Mouse (Mus musculus) splenic B cell, adult 2 months (primary cell): Measurements from ENCODE around the gene Phf13.
A peak's percentile ranks its signal among the peaks of the same experiment; 100 is the strongest.

Experiments used
- DNase-seq: peaks from one replicate; pipeline ENCODE4 v3.0.0-alpha.2; 2011; ENCODE audit warnings: low read depth, low spot score
- H3K27me3 ChIP-seq: 2 replicates; pipeline ENCODE4 v1.6.1; 2012; ENCODE audit warnings: mild to moderate bottlenecking, low read length, moderate library complexity, mixed read lengths; ENCODE audit not compliant: control insufficient read depth, poor library complexity, insufficient read depth, severe bottlenecking
- H3K36me3 ChIP-seq: 2 replicates; pipeline ENCODE4 v1.6.1; 2012; ENCODE audit warnings: mild to moderate bottlenecking, low read length, moderate library complexity, mixed read lengths; ENCODE audit not compliant: control insufficient read depth, poor library complexity, insufficient read depth, severe bottlenecking

Phf13 gene

DNA sequence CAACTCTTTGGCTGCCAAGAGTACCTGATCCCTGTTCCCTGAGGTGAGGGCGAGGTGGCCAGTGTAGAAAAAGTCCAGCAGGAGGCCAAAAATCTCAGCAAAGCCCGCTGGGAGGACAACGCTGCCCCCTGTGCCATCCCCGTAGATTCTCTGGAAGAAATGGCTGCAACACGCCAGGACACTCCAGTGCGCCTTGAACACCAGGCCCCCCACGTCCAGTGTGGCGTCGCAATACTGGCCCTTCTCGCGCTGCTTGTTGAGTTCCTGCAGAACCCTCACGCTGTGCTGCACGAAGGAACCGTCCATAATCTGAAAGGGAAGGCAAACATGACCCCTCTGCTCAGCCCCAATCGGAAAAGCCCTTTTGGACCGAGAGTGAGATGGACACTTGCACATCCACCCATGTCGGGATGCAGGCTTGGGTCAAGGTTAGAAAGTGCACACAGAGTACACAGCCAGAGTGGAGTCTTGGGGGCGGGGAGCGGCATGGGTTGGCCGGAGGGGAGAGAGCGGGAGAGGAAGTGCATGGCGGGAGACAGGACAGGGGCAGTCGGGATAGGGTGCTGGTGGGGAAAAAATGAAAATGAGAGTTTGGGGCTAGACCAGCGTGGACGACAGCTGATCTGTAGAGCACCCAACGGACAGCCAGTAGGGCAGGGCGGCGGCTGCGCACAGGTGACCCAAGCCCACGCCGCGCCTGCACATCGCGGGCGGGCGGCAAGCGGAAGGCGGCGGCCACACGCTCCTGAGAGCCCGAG is 30.9 kb upstream of the Phf13 start:
- no peak for DNase-seq
- Histone ChIP-seq H3K27me3 (no peaks in the 10 kb centered on the region), H3K36me3 (no peaks in the 10 kb centered on the region; the same call in 1 of the 2 replicates)

DNA sequence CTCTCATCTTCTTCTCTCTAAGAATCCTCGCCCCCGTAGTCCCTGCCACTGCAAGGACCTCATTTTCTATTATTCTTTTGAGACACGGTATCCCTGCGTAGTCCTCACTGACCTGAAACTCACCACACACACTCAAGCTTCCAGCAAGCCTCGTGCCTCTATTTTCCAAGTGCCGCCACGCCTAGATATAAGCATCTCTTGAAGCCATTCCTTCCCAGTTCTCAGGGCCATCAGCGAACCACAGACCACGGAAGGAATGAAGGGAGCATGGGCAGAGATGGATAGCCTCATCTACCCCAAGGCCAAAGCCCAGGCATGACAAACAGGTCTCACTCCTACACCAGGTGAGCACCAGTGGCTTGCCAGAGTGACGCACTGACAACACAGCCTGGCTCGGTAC is 28.5 kb upstream of the Phf13 start:
- no peaks in the 10 kb centered on the region; the same call in 1 of the 2 replicates for H3K36me3 ChIP-seq
- DNase-seq = no peak
- no peaks in the 10 kb centered on the region for H3K27me3 ChIP-seq

DNA sequence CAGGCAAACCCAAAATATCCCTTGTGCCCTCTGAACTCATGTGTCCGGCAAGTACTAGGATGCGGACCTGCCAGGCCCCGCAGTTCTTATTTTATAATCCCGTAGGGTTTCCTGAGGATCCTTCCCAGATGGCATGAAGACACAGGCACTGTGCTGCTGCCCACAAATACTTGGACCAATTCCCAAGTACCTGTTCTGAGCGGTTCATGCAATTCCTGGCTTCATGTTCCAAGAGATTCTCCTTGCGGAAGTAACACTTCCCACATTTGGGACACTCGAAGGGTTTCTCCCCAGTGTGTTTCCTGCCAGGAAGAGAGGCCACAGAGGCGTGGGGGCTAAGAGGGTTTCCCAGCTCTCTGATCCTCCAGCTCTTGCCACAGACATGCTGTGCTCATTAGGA is 26.4 kb upstream of the Phf13 start:
- no peaks in the 10 kb centered on the region for H3K27me3 ChIP-seq
- DNase-seq = no peak
- H3K36me3 ChIP-seq = no peaks in the 10 kb centered on the region; the same call in none of the 2 replicates

DNA sequence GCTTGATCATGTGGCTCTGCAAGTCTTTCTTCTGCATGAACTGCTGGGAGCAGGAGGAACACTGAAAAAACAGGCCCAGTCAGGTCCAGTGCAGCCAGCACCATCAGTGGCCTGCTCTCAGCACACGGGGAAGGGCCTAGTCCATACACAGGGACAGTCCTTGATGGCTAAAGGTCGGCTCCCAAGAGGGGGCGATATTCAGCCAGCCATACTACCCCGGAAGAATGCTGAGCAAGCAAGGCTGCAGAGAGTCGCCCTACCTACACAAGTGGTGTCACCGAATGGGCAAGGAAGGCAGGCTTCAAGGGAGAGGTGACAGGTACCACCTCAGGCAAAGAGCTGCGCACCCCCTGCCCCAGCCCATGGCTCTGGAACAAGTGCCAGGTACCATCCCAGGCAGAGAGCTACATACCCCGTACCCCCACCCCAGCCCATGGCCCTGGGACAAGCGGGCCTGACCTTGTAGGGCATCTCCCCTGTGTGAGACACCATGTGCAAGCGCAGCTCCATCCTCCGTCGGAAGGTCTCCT is 25.6 kb upstream of the Phf13 start:
- no peak for DNase-seq
- Histone ChIP-seq H3K36me3 (no peaks in the 10 kb centered on the region; the same call in none of the 2 replicates), H3K27me3 (no peaks in the 10 kb centered on the region)

DNA sequence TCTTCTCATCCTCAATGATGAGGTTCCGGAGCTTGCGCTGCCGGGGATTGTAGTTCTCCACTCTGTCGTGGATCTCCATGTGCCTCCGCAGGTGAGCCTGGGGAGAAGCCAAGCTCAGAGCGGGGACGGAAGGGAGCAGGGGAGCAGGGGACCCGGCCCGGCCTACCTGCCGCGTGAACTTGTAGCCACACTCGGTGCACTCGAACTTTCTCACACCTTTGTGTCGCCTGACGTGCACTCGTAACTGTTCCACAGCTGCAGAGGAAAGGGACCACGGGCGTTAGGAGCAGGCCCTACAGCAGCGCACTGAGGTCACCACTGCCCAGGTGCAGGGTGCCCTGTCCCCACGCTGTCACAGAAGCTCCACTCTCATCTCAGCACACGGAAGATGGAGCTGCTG is 24.0 kb upstream of the Phf13 start:
- H3K36me3 ChIP-seq = no peaks in the 10 kb centered on the region; the same call in none of the 2 replicates
- DNase-seq = no peak
- H3K27me3 ChIP-seq = no peaks in the 10 kb centered on the region

DNA sequence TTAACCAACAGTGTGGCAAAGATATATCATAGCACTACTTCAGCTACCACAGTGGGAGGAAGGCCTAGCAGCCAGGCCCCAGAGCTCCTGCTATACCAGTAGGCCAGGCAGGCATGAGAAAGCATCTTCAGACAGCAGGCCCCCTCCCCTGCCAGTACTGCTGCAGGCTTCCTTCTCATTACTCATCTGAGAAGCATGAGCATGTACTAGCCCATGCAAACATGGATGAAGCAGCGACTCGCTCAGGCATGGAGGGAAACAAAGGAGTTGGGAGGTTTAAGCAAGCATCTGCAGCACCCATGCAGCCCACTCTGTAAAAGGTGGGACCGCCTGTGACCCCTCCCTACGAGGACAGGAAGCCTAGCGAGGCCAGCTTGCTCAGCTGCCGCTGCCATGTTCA is 23.0 kb upstream of the Phf13 start:
- Histone ChIP-seq H3K36me3 (peaks cover 2% of the 10 kb centered on the region), H3K27me3 (no peaks in the 10 kb centered on the region)
- DNase-seq = no peak

DNA sequence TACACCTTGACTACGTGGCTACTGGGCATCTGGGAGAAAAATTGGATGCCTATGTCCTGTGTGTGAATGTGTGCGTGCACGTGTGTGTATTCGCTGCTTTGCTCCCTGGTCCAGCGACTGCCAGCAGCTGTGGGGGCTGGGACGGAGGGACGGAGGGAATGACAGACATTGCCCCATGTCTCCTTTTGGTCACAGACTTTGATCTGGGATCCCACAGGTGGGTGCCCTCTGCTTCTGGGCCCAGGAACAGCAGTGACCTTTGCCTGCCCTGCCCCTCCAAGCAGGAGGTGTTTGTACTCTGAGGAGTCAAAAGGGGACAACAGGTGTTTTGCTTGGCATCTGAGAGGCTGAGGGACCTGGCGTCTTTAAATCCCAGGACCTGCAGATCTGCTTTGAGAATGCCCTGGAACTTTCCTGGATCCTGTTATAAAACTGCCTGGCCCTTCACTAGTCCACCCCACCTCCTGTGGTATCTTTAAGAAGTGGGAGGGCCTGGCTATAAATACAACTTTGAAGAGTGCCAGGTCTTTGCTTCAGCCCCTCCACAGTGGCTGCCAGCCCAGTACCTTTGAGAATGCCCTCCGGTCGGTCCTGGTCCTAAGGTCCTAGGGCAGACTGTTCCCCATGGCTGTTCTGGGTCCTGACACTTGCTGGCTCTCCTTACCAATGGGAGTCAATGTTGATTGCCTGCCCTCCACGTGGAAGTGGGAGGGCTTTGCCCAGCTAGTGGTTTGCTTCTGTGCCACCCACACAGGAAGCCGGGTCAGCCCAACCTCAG is 17.2 kb upstream of the Phf13 start:
- no peaks in the 10 kb centered on the region for H3K27me3 ChIP-seq
- H3K36me3 ChIP-seq = peaks cover 2% of the 10 kb centered on the region
- no peak for DNase-seq

DNA sequence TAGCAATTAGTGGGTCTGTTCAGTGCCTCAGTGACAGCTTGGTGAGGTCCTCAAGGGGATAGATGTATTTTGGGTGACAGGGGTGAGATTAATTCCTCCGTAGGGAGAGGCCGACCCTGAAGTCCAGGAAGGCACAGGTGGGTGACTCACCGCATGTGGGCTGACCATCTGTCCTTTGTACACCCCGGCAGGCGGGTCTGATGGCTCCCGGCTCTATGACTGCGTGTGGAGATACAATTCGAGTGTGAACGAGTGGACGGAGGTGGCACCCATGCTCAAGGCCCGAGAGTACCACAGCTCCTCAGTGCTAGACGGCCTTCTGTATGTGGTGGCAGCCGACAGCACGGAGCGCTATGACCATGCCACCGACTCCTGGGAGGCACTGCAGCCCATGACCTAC is 16.1 kb upstream of the Phf13 start:
- H3K36me3 ChIP-seq = peaks cover 2% of the 10 kb centered on the region
- H3K27me3 ChIP-seq = no peaks in the 10 kb centered on the region
- no peak for DNase-seq

DNA sequence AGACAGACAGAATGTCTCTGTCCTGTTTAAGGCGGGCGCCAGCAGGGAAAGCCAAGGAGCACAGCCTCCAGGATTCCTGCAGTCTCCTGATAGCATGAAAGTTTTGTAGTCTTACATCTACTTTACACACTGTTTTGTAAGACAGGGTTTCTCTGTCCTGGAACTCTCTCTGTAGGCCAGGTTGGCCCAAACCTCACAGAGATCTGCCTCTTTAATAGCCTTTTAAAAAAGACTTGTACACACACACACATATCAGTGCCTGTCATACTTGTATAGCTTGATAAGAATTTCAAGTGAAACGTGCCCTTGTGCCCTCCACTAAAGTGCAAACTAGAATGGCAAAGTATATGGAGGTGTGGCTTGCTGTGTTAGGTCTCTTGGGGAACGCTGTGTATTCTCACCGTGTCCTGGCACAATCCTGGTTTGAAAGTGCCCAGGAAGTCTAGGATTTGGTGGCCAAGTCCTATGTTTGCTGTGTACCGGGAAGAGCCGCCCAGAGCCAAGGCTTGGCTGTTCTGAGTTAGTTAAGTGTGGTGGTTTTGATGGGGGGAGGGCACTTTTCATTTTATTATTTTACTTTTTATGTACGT is 15.2 kb upstream of the Phf13 start:
- DNase-seq = no peak
- Histone ChIP-seq H3K36me3 (peaks cover 2% of the 10 kb centered on the region), H3K27me3 (no peaks in the 10 kb centered on the region)

DNA sequence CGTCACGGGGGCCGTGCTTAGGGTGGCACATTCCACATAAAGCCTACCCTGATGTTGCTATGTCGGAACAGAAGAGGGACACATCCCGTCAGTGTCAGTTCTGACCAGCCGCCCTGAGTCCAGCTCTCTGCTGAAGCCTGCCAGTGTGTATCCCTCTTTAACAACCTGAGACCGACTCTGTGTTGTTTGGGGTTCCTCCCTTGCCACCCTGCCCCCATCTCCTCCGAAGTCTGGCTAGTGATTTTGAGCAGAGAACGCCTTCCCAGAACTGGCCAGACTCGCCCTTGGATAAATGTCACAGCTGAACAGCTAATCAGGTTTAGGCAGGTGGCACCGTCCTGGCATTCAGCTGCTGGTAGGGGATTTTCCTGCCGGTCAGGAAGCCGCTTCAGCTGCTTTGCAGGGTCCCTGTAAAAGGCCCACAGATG is 14.7 kb upstream of the Phf13 start:
- Histone ChIP-seq H3K36me3 (peaks cover 2% of the 10 kb centered on the region), H3K27me3 (no peaks in the 10 kb centered on the region)
- no peak for DNase-seq

DNA sequence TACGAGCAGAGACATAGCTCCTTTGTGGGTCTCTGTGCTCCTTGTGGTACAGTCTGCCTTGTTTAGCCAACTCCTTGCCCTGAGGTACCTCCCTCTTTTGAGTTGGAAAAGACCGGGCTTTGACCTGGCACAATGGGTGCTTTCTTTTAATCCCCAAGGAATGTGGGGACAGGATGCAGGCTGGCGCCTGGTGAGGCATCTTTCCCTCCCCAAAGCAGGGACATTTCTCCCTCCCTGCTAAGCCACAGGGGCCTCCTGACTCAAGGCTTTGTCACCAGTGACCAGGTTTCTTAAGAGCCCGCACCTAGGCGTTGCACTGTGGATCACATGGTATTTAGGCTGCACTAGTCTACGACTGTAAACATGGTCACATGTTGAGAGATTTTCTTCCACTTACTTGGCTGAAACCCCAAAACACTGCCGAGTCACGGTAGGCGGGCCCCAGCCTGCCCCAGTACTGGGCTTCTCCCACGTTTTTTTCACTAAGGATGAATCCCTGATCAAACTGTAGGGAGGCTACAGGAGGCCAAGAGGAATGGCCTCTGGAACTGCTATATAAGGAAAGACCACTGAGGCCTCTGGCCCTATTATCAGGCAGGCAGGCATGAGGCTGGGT is 14.1 kb upstream of the Phf13 start:
- no peaks in the 10 kb centered on the region for H3K27me3 ChIP-seq
- peaks cover 2% of the 10 kb centered on the region for H3K36me3 ChIP-seq
- DNase-seq = peak; percentile 49

DNA sequence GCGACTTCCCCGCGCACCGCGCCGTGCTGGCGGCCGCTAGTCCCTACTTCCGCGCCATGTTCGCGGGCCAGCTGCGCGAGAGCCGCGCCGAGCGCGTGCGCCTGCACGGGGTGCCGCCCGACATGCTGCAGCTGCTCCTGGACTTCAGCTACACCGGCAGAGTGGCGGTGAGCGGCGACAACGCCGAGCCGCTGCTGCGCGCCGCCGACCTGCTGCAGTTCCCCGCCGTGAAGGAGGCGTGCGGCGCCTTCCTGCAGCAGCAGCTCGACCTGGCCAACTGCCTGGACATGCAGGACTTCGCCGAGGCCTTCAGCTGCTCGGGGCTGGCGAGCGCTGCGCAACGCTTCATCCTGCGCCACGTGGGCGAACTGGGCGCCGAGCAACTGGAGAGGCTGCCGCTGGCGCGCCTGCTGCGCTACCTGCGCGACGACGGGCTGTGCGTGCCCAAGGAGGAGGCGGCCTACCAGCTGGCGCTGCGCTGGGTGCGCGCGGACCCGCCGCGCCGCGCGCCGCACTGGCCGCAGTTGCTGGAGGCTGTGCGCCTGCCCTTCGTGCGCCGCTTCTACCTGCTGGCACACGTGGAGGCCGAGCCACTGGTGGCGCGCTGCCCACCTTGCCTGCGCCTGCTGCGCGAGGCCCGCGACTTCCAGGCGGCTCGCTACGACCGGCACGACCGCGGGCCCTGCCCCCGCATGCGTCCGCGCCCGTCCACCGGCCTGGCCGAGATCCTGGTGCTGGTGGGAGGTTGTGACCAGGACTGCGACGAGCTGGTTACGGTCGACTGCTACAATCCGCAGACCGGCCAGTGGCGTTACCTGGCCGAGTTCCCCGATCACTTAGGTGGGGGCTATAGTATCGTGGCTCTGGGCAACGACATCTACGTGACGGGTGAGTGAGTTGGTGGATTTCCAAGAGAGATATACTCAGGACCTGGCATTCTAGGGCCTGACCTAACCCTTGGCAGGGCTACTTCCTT is 13.3 kb upstream of the Phf13 start:
- peak; percentile 52 for DNase-seq

DNA sequence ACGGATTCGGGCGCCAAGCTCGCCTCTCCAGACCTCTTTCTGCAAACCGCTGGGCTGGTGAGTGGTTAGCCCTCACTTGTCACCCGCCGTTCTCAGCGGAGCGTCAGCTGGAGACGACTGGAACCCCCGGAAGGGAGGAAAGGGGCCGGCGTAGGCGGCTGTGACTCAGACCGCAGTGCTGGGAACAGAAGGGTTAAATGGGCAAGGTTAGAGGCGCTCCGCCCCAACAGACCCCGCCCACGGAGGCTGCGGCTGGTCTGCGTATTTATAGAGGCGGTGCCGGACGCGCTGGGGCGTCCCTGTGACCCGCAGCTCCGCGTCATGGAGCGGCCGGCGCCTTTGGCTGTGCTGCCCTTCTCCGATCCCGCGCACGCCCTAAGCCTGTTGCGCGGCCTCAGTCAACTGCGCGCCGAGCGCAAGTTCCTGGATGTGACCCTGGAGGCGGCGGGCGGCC is 12.6 kb upstream of the Phf13 start, which contains the start of gene Klhl21:
Klhl21 (plus strand) TSS at position 182 of the 454 bp plus-strand sequence.
- peak; percentile 95 for DNase-seq
- H3K27me3 ChIP-seq = no peaks in the 10 kb centered on the region

More for the DNA sequence above, 13.3 kb upstream of the Phf13 start:
- peaks cover 2% of the 10 kb centered on the region; the same call in 1 of the 2 replicates for H3K36me3 ChIP-seq
- no peaks in the 10 kb centered on the region for H3K27me3 ChIP-seq

More for the DNA sequence above, 12.6 kb upstream of the Phf13 start, which contains the start of gene Klhl21:
- no peaks in the 10 kb centered on the region for H3K36me3 ChIP-seq
